Mouse (Mus musculus) forebrain, embryonic 12.5 days (tissue): ENCODE data around the gene Lypd6. TPM values are rescaled to one million over a fixed set of nuclear protein-coding genes. Genes with fewer than 3 reads are reported as not detected.

Experiments used
- ATAC-seq: fragments of 200-750 bp; cut with Nextera tagmentation; 2 replicates; pipeline ENCODE4 v1.8.0; 2017; ENCODE audit warnings: moderate TSS enrichment; ENCODE audit not compliant: low FRiP score
- H3K27ac ChIP-seq: fragments of 300-500 bp; sonication (generic); 2 replicates; pipeline ENCODE4 v1.5.1; 2016; ENCODE audit warnings: mild to moderate bottlenecking
- H3K27me3 ChIP-seq: fragments of 300-500 bp; sonication (generic); 2 replicates; pipeline ENCODE4 v1.6.1; 2016; ENCODE audit warnings: mild to moderate bottlenecking
- H3K36me3 ChIP-seq: fragments of 300-500 bp; sonication (generic); replicated peaks from 2 replicates; pipeline ENCODE4 v1.6.1; 2016; ENCODE audit warnings: mild to moderate bottlenecking
- H3K4me1 ChIP-seq: fragments of 300-500 bp; sonication (generic); 2 replicates; pipeline ENCODE4 v1.6.1; 2016
- H3K4me2 ChIP-seq: fragments of 300-500 bp; sonication (generic); 2 replicates; pipeline ENCODE4 v1.6.1; 2016; ENCODE audit warnings: mild to moderate bottlenecking, moderate library complexity
- H3K4me3 ChIP-seq: fragments of 300-500 bp; sonication (generic); replicated peaks from 2 replicates; pipeline ENCODE4 v1.5.1; 2016; ENCODE audit warnings: mild to moderate bottlenecking
- H3K9ac ChIP-seq: fragments of 300-500 bp; sonication (generic); 2 replicates; pipeline ENCODE4 v1.6.1; 2016; ENCODE audit warnings: mild to moderate bottlenecking
- H3K9me3 ChIP-seq: fragments of 300-500 bp; sonication (generic); 2 replicates; pipeline ENCODE4 v1.6.1; 2016
- WGBS: fragments of 180-500 bp; shearing (Covaris S2); methylation state at CpG from one replicate; pipeline ENCODE4 v1.1.7; 2016; 5-methylcytosine and 5-hydroxymethylcytosine counted together
- polyA plus RNA-seq: library from polyadenylated mRNA; unstranded; fragments of >200 nt; fragmentation: Nextera tagmentation; extraction: Ambion mirVana; gene quantifications from 2 replicates; pipeline ENCODE4 v1.2.1, GENCODE M21; 2016

The Lypd6 gene
- polyA plus RNA-seq, 1 experiment from 2014 or later, result 9.6 TPM

DNA sequence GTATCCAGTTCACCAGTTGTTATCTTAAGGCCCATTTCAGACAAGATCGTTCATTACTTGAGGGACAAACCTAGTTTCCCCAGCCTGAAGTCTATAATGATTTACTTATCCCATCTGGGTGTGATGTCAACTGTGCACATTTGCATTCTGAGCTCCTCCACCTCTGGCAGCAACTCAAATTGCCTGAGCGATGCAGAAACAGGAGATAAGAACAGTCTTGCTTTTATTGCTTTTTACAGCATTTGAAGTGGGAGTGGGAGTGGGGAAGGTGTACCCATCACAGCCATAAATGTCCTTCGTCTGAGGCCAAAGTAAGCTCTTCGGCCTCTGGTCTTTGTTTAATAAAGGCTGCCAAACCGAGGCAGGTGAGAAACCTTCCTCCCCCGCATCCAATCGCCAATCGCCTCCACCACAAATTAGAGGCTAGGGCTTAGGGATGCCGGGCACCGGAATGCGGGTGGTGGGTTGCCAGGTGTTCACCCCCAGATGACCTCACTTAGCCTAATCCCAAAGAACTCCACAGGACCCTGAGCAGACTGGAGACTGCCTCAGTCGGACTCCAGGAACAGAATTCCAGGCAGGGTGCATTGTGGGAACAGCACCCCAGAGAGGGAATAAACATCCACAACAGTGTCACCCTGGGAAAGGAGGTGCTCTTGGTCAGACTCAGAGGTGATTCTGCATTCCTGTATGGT is 120.6 kb downstream of the Lypd6 start:
- whole genome bisulfite sequencing, result 36% methylated on average over 12 of the region's 12 CpGs
- Histone ChIP-seq H3K27ac (no peak overlapping the region), H3K4me3 (no peak overlapping the region), H3K27me3 (no peaks in the 10 kb centered on the region), H3K4me2 (no peak overlapping the region), H3K9me3 (no peaks in the 10 kb centered on the region), H3K36me3 (no peaks in the 10 kb centered on the region), H3K4me1 (peaks cover 9% of the 10 kb centered on the region), H3K9ac (no peak overlapping the region)
- no peak for ATAC-seq

DNA sequence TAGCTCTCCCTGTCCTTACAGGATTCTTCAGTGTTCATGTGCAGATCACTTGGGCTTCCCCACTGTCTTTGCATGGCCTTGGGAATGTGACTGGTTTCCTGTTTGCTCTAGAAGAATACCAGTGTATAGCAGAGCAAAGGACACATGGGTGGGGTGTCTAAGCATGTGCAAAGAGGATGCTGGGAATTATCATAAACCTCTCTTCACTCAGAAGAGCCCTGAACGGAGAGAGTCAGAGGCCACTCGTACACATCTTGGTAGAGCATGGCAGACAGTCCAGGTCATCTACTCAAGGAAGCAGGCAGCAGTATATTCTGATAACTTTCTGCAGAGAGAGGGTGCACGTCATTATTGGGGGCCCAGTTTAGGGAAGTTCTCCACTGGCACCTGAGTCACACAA is 122.6 kb downstream of the Lypd6 start:
- Histone ChIP-seq H3K4me3 (no peak overlapping the region), H3K9me3 (no peaks in the 10 kb centered on the region), H3K27me3 (no peaks in the 10 kb centered on the region), H3K4me1 (peaks cover 9% of the 10 kb centered on the region), H3K36me3 (no peaks in the 10 kb centered on the region), H3K27ac (no peak overlapping the region), H3K9ac (no peak overlapping the region), H3K4me2 (no peak overlapping the region)
- ATAC-seq, result no peak
- WGBS, result 91% methylated on average over 3 of the region's 3 CpGs

DNA sequence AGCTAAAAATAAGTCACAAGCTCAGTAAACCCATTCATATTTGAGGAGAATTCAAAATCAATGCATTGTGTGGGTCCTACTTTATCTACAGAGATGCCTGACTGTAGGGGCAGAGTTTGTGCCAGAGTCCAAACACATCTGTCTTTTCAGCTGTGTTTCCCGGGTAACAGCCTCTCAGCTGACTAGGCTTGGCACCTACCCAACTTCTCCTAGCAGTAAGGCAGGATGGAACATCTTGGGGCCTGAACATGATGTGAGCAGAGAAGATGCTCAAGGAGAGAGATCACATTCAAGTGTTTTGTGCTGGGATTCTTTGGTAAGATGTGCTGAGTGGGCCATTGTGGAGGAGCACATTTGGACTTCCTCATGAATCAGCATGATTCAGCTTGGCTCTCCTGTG is 130.5 kb downstream of the Lypd6 start:
- Histone ChIP-seq H3K4me3 (no peak overlapping the region), H3K9me3 (no peaks in the 10 kb centered on the region), H3K4me1 (peaks cover 4% of the 10 kb centered on the region; the same call in 1 of the 2 replicates), H3K27ac (no peak overlapping the region), H3K9ac (no peak overlapping the region), H3K36me3 (no peaks in the 10 kb centered on the region), H3K27me3 (no peaks in the 10 kb centered on the region), H3K4me2 (no peak overlapping the region)
- ATAC-seq, result no peak
- WGBS, result 68% methylated on average over 1 of the region's 1 CpGs

DNA sequence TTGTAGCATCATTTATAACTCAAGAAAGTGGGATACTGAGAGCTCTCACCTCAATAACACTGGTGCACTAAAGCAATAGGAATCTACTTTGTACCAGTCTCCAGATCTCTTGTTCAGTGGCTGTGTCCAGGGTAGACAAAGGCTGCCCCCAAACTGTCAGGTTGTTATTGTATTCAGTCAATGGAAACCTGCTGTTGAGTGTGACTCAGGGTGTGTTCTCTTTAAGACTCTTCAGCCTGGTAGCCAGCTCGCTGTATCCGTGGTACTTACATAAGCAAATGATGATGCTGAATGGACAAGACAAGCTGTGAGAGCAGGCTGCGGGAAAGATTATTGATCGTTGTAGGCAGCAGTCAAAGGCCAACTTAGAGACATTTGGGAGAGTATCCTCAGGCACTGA is 131.6 kb downstream of the Lypd6 start:
- Histone ChIP-seq H3K9ac (no peak overlapping the region), H3K9me3 (no peaks in the 10 kb centered on the region), H3K4me1 (peaks cover 4% of the 10 kb centered on the region; the same call in 1 of the 2 replicates), H3K27me3 (no peaks in the 10 kb centered on the region), H3K4me3 (no peak overlapping the region), H3K4me2 (no peak overlapping the region), H3K36me3 (no peaks in the 10 kb centered on the region), H3K27ac (no peak overlapping the region)
- ATAC-seq, result no peak
- WGBS, result 66% methylated on average over 4 of the region's 4 CpGs

DNA sequence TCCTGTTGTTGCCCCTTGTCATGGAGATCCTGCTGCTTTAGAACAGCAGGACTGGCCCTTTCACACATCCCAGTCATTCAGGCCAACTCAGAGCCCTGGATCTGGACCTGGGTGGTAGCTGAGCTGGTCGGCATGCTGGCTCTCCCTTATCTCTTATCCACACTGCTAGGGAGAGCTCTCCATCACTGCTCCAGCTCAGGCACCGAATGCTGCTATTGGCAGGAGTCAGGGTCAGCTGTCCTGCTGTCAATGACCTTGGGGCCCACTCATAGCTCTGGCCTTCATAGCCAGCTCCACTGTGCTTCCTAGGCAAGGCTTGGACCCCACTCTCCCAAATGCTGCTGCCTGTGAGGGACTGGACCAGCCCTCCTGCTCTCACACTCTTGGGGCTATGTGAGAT is 134.3 kb downstream of the Lypd6 start:
- no peak for ATAC-seq
- Histone ChIP-seq H3K4me2 (no peak overlapping the region), H3K36me3 (no peaks in the 10 kb centered on the region), H3K4me3 (no peak overlapping the region), H3K27ac (no peak overlapping the region), H3K27me3 (no peaks in the 10 kb centered on the region), H3K9me3 (no peaks in the 10 kb centered on the region), H3K9ac (no peak overlapping the region), H3K4me1 (peaks cover 4% of the 10 kb centered on the region; the same call in 1 of the 2 replicates)
- 86% methylated on average over 2 of the region's 2 CpGs for WGBS

DNA sequence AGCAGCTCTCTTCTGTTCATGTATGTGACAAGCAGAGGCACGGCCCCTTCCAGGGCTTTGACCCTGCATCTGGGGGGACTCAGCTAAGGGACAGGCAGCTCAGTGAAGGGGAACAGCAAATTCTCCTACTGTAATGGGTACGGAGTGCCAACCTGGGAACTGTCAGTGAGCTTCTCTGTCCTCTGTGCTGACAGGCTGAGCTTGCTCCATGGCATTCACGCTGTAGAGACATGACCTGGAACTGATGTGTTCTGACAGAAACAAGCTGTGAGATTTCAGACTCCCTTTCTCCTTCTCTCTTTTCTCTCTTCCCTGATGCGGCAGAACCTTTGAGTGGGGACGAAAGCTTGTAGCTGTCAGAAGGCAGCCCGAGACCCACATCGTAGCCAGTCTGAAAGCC is 154.3 kb downstream of the Lypd6 start:
- Histone ChIP-seq H3K4me3 (no peak overlapping the region), H3K4me2 (no peak overlapping the region), H3K9ac (no peak overlapping the region), H3K27me3 (no peaks in the 10 kb centered on the region), H3K9me3 (no peaks in the 10 kb centered on the region), H3K27ac (no peak overlapping the region), H3K4me1 (peaks cover 4% of the 10 kb centered on the region; the same call in 1 of the 2 replicates), H3K36me3 (no peaks in the 10 kb centered on the region)
- ATAC-seq, result no peak
- 78% methylated on average over 7 of the region's 7 CpGs for WGBS

DNA sequence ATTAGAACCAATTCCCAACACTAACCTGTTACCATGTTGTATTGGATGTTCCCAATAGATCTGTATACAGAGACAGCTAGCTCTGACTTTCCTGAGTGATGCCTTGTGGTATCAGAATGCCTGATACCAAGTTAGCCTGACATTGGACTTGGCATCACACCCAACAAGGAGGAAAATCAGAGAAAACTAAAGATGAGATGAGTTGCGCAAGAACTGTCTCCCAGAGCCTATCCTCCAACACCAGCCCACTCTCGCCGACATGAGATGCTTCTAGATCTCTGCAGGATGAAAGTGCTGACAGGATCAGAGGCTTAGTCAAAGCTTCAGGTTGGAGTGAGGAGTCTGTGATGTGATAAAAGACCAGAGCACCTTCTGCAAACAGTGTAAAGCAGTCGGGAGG is 158.8 kb downstream of the Lypd6 start:
- no peaks in the 10 kb centered on the region for H3K9me3 ChIP-seq

DNA sequence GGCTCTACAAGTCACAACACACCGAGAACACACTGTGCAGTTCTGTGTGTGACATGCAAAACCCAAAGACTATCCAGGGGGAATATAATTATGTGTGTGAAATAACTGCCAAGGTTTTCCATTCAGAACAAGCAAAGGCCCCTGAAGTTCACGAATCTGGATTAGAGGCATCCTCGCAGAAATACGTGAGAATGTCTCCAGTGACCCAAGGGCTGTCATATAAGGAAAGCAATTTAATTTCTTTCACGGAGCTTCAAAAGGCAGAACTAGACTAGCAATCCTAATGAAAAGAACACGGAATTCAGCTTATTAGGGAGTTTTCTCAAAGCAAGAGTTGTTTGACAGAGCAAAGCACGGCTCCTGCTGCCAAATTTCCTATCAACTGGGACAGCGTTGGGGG is 167.3 kb downstream of the Lypd6 start:
- no peak for ATAC-seq
- Histone ChIP-seq H3K9ac (no peak overlapping the region), H3K4me3 (no peak overlapping the region), H3K27ac (no peak overlapping the region), H3K4me2 (no peak overlapping the region), H3K27me3 (no peaks in the 10 kb centered on the region), H3K36me3 (no peaks in the 10 kb centered on the region), H3K9me3 (no peaks in the 10 kb centered on the region), H3K4me1 (no peaks in the 10 kb centered on the region)
- whole genome bisulfite sequencing, result 51% methylated on average over 8 of the region's 8 CpGs

More for the DNA sequence above, 158.8 kb downstream of the Lypd6 start:
- Histone ChIP-seq H3K27ac (no peak overlapping the region), H3K27me3 (no peaks in the 10 kb centered on the region), H3K4me3 (no peak overlapping the region), H3K36me3 (no peaks in the 10 kb centered on the region), H3K9ac (no peak overlapping the region), H3K4me1 (peaks cover 4% of the 10 kb centered on the region; the same call in 1 of the 2 replicates), H3K4me2 (no peak overlapping the region)
- 91% methylated on average over 4 of the region's 4 CpGs for WGBS
- ATAC-seq, result no peak

Other genes starting within 250 kb of the Lypd6 start
- gene Mmadhc, start 230.4 kb downstream of the Lypd6 start, polyA plus RNA-seq, result 145 and 152 TPM in 2 replicates